Mouse (Mus musculus): Measurements from ENCODE around the gene Nxpe2. TPM values are rescaled to one million over a fixed set of nuclear protein-coding genes. Genes with fewer than 3 reads are reported as not detected.
"Not testable (repeated sequence)": the region's sequence is repeated elsewhere in the genome, so short reads cannot be mapped to it uniquely, and the experiment has no call there.

Nxpe2 gene
- polyA plus RNA-seq, 1 experiment from 2014 or later, result 1.0 TPM

DNA sequence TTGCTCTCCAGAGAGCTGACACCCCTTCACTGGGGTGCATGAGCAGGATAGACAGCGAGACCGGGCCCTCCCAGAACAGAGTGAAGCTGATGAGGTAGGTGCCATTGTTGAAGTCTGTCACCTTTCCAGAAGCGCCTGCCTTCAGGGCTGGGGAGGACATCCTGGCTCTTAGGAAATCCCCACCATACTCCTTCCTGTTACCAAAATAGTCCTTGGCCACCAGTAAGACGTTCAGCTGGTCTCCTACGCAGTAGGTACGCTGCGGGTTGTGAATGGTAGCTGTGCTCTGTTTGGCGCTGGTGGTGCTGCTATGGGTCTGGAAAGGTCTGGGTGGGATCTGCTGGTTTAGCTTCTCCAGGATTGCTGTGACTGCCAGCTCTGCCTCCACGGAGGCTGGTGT, 26.9 kb downstream of the Nxpe2 start:
- DNase-seq (ENCODE audit: low spot score) (no peak), ATAC-seq (ENCODE audit: low read depth) (no peak)
- WGBS, result 86% methylated on average over 9 of the region's 9 CpGs
- Histone ChIP-seq H3K27me3 (replicated peaks; ENCODE audit: control insufficient read depth, insufficient read depth, low read length) (no peaks in the 10 kb centered on the region), H3K27ac (replicated peaks; ENCODE audit: low read depth, low read length) (no peak overlapping the region), H3K9ac (ENCODE audit: low read depth, low read length) (no peak overlapping the region), H3K4me2 (ENCODE audit: low read depth, low read length) (no peak overlapping the region), H3K4me1 (ENCODE audit: control insufficient read depth, insufficient read depth, low read length) (no peaks in the 10 kb centered on the region), H3K36me3 (ENCODE audit: control insufficient read depth, insufficient read depth, low read length) (no peaks in the 10 kb centered on the region), H3K9me3 (ENCODE audit: control insufficient read depth, low read length) (no peaks in the 10 kb centered on the region), H3K4me3 (ENCODE audit: low read depth, low read length) (no peak overlapping the region)

DNA sequence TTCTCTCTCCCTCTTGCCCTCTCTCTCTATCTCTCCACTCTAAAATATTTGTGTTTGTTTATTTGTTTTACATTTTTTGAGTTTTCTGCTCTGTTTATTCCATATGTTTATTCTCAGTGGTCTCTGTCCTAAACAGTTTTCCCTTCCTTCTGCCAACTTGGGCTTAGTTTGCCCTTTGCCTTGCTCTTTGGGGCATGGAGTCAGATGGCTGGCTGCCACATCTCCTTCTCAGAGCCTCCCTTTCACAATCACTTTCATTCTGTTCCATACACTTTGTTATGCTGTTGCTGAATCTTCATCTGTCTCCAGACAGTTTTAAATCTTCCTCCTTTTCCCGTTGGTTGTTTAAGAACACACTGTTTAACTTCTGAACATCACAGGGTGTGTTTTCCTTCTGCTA, 37.4 kb downstream of the Nxpe2 start:
- Histone ChIP-seq H3K4me3 (ENCODE audit: low read depth, low read length) (no peak overlapping the region), H3K4me1 (ENCODE audit: control insufficient read depth, insufficient read depth, low read length) (no peaks in the 10 kb centered on the region), H3K4me2 (ENCODE audit: low read depth, low read length) (no peak overlapping the region), H3K36me3 (ENCODE audit: control insufficient read depth, insufficient read depth, low read length) (no peaks in the 10 kb centered on the region), H3K9ac (ENCODE audit: low read depth, low read length) (no peak overlapping the region), H3K27ac (replicated peaks; ENCODE audit: low read depth, low read length) (no peak overlapping the region), H3K27me3 (replicated peaks; ENCODE audit: control insufficient read depth, insufficient read depth, low read length) (no peaks in the 10 kb centered on the region), H3K9me3 (ENCODE audit: control insufficient read depth, low read length) (no peaks in the 10 kb centered on the region)
- ATAC-seq (ENCODE audit: low read depth) (no peak), DNase-seq (ENCODE audit: low spot score) (no peak)
- 66% methylated on average over 1 of the region's 1 CpGs for WGBS

DNA sequence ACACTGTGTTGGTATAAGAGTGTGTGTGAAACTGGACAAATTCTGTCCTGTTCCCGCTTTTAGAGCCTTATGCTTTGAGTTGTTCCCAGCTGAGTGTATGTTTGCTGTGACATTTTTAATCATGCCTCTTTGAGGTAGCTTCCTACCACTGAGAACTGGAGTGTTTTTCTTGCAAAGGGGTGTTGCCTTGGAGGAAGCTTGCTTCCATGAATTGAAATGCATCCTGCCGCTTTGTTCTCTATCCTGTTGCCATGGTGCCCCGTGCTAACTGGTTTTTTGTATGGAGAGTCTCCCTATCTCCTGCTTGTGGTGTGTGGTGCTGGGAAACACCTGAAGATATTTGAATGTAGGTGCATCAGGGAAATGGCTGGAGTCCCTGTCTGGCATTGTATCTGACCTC, 39.1 kb downstream of the Nxpe2 start:
- H3K9ac ChIP-seq (ENCODE audit: low read depth, low read length), result no peak overlapping the region
- H3K4me3 ChIP-seq (ENCODE audit: low read depth, low read length), result no peak overlapping the region
- H3K36me3 ChIP-seq (ENCODE audit: control insufficient read depth, insufficient read depth, low read length), result no peaks in the 10 kb centered on the region
- DNase-seq (ENCODE audit: low spot score) (peak; percentile 23), ATAC-seq (ENCODE audit: low read depth) (no peak)
- WGBS, result 37% methylated on average over 3 of the region's 3 CpGs
- no peaks in the 10 kb centered on the region for H3K4me1 ChIP-seq (ENCODE audit: control insufficient read depth, insufficient read depth, low read length)
- H3K9me3 ChIP-seq (ENCODE audit: control insufficient read depth, low read length), result no peaks in the 10 kb centered on the region
- H3K4me2 ChIP-seq (ENCODE audit: low read depth, low read length), result no peak overlapping the region
- H3K27me3 ChIP-seq (replicated peaks; ENCODE audit: control insufficient read depth, insufficient read depth, low read length), result no peaks in the 10 kb centered on the region
- 0 out of 2 replicates have a peak overlapping the region, but pooled peaks have one; percentile 0 for H3K27ac ChIP-seq (replicated peaks; ENCODE audit: low read depth, low read length)

DNA sequence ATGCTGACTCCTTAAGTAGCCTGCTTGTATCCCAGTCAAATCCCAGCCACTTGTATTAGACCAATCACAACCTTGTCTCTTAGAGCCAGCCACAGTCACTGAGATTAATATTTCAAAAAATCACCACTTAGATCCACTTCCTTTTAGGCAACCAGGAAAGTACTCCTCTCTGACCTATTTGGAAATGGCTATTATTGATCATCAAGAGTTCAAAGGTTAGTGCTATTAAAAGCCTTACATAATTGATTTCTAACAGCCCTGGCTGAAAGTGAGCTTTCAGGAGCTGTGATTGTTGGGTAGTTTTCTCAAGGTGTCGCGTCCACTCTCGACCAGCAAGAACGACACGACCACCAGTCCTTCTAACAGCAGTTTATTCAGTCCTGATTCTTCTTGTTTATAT, 42.0 kb downstream of the Nxpe2 start:
- H3K4me3 ChIP-seq (ENCODE audit: low read depth, low read length), result no peak overlapping the region
- DNase-seq (ENCODE audit: low spot score), result no peak
- H3K9me3 ChIP-seq (ENCODE audit: control insufficient read depth, low read length), result no peaks in the 10 kb centered on the region
- no peaks in the 10 kb centered on the region for H3K4me1 ChIP-seq (ENCODE audit: control insufficient read depth, insufficient read depth, low read length)
- H3K9ac ChIP-seq (ENCODE audit: low read depth, low read length), result no peak overlapping the region
- no peaks in the 10 kb centered on the region for H3K27me3 ChIP-seq (replicated peaks; ENCODE audit: control insufficient read depth, insufficient read depth, low read length)
- no peaks in the 10 kb centered on the region for H3K36me3 ChIP-seq (ENCODE audit: control insufficient read depth, insufficient read depth, low read length)
- WGBS, result 71% methylated on average over 5 of the region's 5 CpGs
- ATAC-seq (ENCODE audit: low read depth), result no peak
- no peak overlapping the region for H3K27ac ChIP-seq (replicated peaks; ENCODE audit: low read depth, low read length)
- no peak overlapping the region for H3K4me2 ChIP-seq (ENCODE audit: low read depth, low read length)

DNA sequence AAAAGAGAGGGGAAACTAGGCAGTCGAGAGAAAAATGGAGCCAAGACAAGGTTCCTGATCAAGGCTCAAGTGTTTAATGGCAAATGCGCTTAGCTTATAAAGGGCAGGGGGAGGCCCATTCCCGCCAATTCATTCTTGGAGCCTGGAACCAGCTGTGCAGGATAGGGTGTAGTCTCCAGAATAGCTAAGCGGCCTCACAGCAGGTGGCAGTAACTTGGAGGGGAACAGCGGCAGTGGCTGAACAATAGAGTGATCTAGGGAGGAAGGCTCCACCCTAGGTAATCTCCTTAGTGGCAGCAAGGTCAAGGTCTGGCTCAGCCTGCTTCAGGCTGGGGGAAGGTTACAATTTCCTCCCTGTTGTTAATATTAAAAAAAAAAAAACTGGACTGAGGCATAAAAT, 49.7 kb downstream of the Nxpe2 start:
- 28% methylated on average over 5 of the region's 5 CpGs for WGBS
- H3K9ac ChIP-seq (ENCODE audit: low read depth, low read length); ATAC-seq (ENCODE audit: low read depth); H3K27ac ChIP-seq (replicated peaks; ENCODE audit: low read depth, low read length); H3K27me3 ChIP-seq (replicated peaks; ENCODE audit: control insufficient read depth, insufficient read depth, low read length); H3K4me2 ChIP-seq (ENCODE audit: low read depth, low read length); H3K4me3 ChIP-seq (ENCODE audit: low read depth, low read length); H3K4me1 ChIP-seq (ENCODE audit: control insufficient read depth, insufficient read depth, low read length); H3K9me3 ChIP-seq (ENCODE audit: control insufficient read depth, low read length); DNase-seq (ENCODE audit: low spot score); H3K36me3 ChIP-seq (ENCODE audit: control insufficient read depth, insufficient read depth, low read length): not testable (repeated sequence)

DNA sequence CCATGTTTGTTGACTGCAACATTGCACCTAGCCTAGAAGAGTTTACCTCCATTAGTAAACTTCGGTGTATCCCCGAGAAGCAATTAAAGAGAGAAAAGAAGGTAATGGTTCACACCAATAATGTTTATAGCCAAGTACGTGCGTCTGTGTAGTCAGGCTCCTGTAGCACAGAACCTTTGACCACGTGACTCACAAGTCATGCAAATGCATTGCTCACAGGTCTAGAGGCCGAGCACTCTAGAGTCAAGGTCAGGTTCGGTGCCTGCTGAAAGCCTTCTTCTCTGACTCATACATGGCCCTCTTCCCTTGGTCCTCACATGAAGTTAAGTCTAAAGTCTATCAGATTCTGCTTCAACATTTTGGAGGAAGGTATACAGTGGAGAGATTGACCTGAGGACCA, 54.3 kb downstream of the Nxpe2 start:
- no peak for ATAC-seq (ENCODE audit: low read depth)
- no peak overlapping the region for H3K27ac ChIP-seq (replicated peaks; ENCODE audit: low read depth, low read length)
- no peak for DNase-seq (ENCODE audit: low spot score)
- H3K9me3 ChIP-seq (ENCODE audit: control insufficient read depth, low read length), result no peaks in the 10 kb centered on the region
- no peak overlapping the region for H3K4me3 ChIP-seq (ENCODE audit: low read depth, low read length)
- no peak overlapping the region for H3K9ac ChIP-seq (ENCODE audit: low read depth, low read length)
- no peak overlapping the region for H3K4me2 ChIP-seq (ENCODE audit: low read depth, low read length)
- H3K27me3 ChIP-seq (replicated peaks; ENCODE audit: control insufficient read depth, insufficient read depth, low read length), result no peaks in the 10 kb centered on the region
- H3K4me1 ChIP-seq (ENCODE audit: control insufficient read depth, insufficient read depth, low read length), result no peaks in the 10 kb centered on the region
- 87% methylated on average over 7 of the region's 7 CpGs for WGBS
- H3K36me3 ChIP-seq (ENCODE audit: control insufficient read depth, insufficient read depth, low read length), result no peaks in the 10 kb centered on the region

DNA sequence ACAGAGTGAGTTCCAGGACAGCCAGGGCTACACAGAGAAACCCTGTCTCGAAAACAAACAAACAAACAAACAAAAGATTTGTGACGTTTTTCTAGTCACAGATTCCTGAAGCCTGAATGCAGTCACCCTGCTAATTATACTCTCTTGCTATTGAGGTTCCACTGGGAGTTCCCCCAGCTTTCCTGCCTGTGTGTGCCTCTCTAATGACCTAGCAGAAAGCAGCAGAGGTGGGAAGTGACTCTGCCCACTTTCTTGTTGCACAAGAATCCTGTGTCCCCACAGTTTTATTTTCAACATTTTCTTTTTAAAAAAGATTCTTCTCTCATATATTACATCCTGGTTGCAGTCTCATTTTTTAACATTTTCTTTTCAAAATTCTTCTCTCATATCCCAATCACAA, 58.5 kb downstream of the Nxpe2 start:
- Histone ChIP-seq H3K4me1 (ENCODE audit: control insufficient read depth, insufficient read depth, low read length) (no peaks in the 10 kb centered on the region), H3K9me3 (ENCODE audit: control insufficient read depth, low read length) (no peaks in the 10 kb centered on the region), H3K9ac (ENCODE audit: low read depth, low read length) (no peak overlapping the region), H3K27ac (replicated peaks; ENCODE audit: low read depth, low read length) (no peak overlapping the region), H3K27me3 (replicated peaks; ENCODE audit: control insufficient read depth, insufficient read depth, low read length) (no peaks in the 10 kb centered on the region), H3K4me2 (ENCODE audit: low read depth, low read length) (no peak overlapping the region), H3K4me3 (ENCODE audit: low read depth, low read length) (no peak overlapping the region), H3K36me3 (ENCODE audit: control insufficient read depth, insufficient read depth, low read length) (no peaks in the 10 kb centered on the region)
- DNase-seq (ENCODE audit: low spot score) (no peak), ATAC-seq (ENCODE audit: low read depth) (no peak)
- 61% methylated on average over 2 of the region's 2 CpGs for WGBS

GRCm38 (mm10) chr9:48290281-48290680, 63.0 kb downstream of the Nxpe2 start:
- Histone ChIP-seq H3K27ac (replicated peaks; ENCODE audit: low read depth, low read length) (no peak overlapping the region), H3K4me1 (ENCODE audit: control insufficient read depth, insufficient read depth, low read length) (no peaks in the 10 kb centered on the region), H3K9me3 (ENCODE audit: control insufficient read depth, low read length) (no peaks in the 10 kb centered on the region), H3K4me2 (ENCODE audit: low read depth, low read length) (no peak overlapping the region), H3K36me3 (ENCODE audit: control insufficient read depth, insufficient read depth, low read length) (no peaks in the 10 kb centered on the region), H3K4me3 (ENCODE audit: low read depth, low read length) (no peak overlapping the region), H3K9ac (ENCODE audit: low read depth, low read length) (no peak overlapping the region), H3K27me3 (replicated peaks; ENCODE audit: control insufficient read depth, insufficient read depth, low read length) (no peaks in the 10 kb centered on the region)
- DNase-seq (ENCODE audit: low spot score) (no peak), ATAC-seq (ENCODE audit: low read depth) (no peak)
- 83% methylated on average over 1 of the region's 1 CpGs for WGBS

- Histone ChIP-seq H3K27me3 (replicated peaks; ENCODE audit: control insufficient read depth, insufficient read depth, low read length) (no peaks in the 10 kb centered on the region), H3K9ac (ENCODE audit: low read depth, low read length) (no peak overlapping the region), H3K36me3 (ENCODE audit: control insufficient read depth, insufficient read depth, low read length) (no peaks in the 10 kb centered on the region), H3K4me1 (ENCODE audit: control insufficient read depth, insufficient read depth, low read length) (no peaks in the 10 kb centered on the region), H3K27ac (replicated peaks; ENCODE audit: low read depth, low read length) (no peak overlapping the region), H3K9me3 (ENCODE audit: control insufficient read depth, low read length) (no peaks in the 10 kb centered on the region), H3K4me3 (ENCODE audit: low read depth, low read length) (no peak overlapping the region), H3K4me2 (ENCODE audit: low read depth, low read length) (no peak overlapping the region)
- 82% methylated on average over 8 of the region's 8 CpGs for WGBS
- DNase-seq (ENCODE audit: low spot score) (no peak), ATAC-seq (ENCODE audit: low read depth) (no peak)
Observed at GRCm38 (mm10) chr9:48284221-48284620, 69.0 kb downstream of the Nxpe2 start.

Measured in embryonic facial prominence, embryonic 14.5 days (tissue).